Mouse (Mus musculus) c-Kit-positive CD71-positive TER-119-negative erythroid progenitor cells, embryonic 14.5 days (primary cell): ENCODE data around the gene Eif1.
"Not testable (repeated sequence)": the region's sequence is repeated elsewhere in the genome, so short reads cannot be mapped to it uniquely, and the experiment has no call there.

ENCODE experiments used
- DNase-seq: peaks from one replicate; pipeline ENCODE4 v3.0.0-alpha.2; 2013; ENCODE audit warnings: low read depth

The Eif1 gene

GRCm38 (mm10) chr11:100312096-100312679 is 7.5 kb upstream of the Eif1 start:
- no peak for DNase-seq

- no peak for DNase-seq
These were observed 6.3 kb upstream of the Eif1 start for GRCm38 (mm10) chr11:100313424-100313823.

GRCm38 (mm10) chr11:100315439-100315838 is 4.2 kb upstream of the Eif1 start:
- DNase-seq = no peak

- DNase-seq = peak; percentile 36
These were observed 1.8 kb upstream of the Eif1 start for GRCm38 (mm10) chr11:100317826-100318380.

GRCm38 (mm10) chr11:100318529-100319451 is 895 bp upstream of the Eif1 start:
- DNase-seq = peak; percentile 58

GRCm38 (mm10) chr11:100320172-100320630 is 516 bp downstream of the Eif1 start:
- DNase-seq = peak; percentile 95

GRCm38 (mm10) chr11:100320701-100321410 is 1.2 kb downstream of the Eif1 start:
- not testable (repeated sequence) for DNase-seq

GRCm38 (mm10) chr11:100321479-100322305 is 2.0 kb downstream of the Eif1 start:
- not testable (repeated sequence) for DNase-seq

GRCm38 (mm10) chr11:100322591-100323258 is 3.0 kb downstream of the Eif1 start:
- DNase-seq = peak; percentile 30

- peak; percentile 92 for DNase-seq
These were observed 3.9 kb downstream of the Eif1 start for GRCm38 (mm10) chr11:100323578-100323977.

GRCm38 (mm10) chr11:100325062-100325629 is 5.5 kb downstream of the Eif1 start:
- no peak for DNase-seq

GRCm38 (mm10) chr11:100327316-100327715 is 7.6 kb downstream of the Eif1 start:
- DNase-seq = no peak

GRCm38 (mm10) chr11:100327761-100328160 is 8.1 kb downstream of the Eif1 start:
- DNase-seq = no peak

- DNase-seq = no peak
These were observed 10.6 kb downstream of the Eif1 start for GRCm38 (mm10) chr11:100330235-100330634.

GRCm38 (mm10) chr11:100330816-100331375 is 11.2 kb downstream of the Eif1 start:
- not testable (repeated sequence) for DNase-seq

- DNase-seq = no peak
These were observed 13.3 kb downstream of the Eif1 start for GRCm38 (mm10) chr11:100332766-100333515.

GRCm38 (mm10) chr11:100333944-100334457 is 14.3 kb downstream of the Eif1 start, which contains the start of gene Gast:
Gene Gast, plus strand, starts transcription at chr11:100334407.
- DNase-seq = no peak

GRCm38 (mm10) chr11:100335731-100336130 is 16.0 kb downstream of the Eif1 start:
- no peak for DNase-seq

- DNase-seq = no peak
These were observed 24.6 kb downstream of the Eif1 start for GRCm38 (mm10) chr11:100344269-100344668.
